Mouse (Mus musculus): Measurements from ENCODE around the gene 9830107B12Rik. TPM values are rescaled to one million over a fixed set of nuclear protein-coding genes. Genes with fewer than 3 reads are reported as not detected.
"Not testable (repeated sequence)": the region's sequence is repeated elsewhere in the genome, so short reads cannot be mapped to it uniquely, and the experiment has no call there.

9830107B12Rik gene
- polyA plus RNA-seq (2015; fragmentation: Nextera tagmentation; extraction: Ambion mirVana) = 1.1 and 1.4 TPM in 2 replicates

- Histone ChIP-seq H3K27ac (ENCODE audit: low read depth) (peak within 1 kb of the TSS; percentile 49), H3K9ac (replicated peaks) (0 out of 2 replicates have a peak within 1 kb of the TSS, but pooled peaks have one; percentile 26), H3K4me2 (ENCODE audit: low read depth, low read length) (peak within 1 kb of the TSS; percentile 30; the same call in 1 of the 2 replicates), H3K27me3 (ENCODE audit: insufficient read depth, low read length) (no peaks in the 10 kb centered on the region), H3K4me1 (ENCODE audit: insufficient read depth) (no peaks in the 10 kb centered on the region), H3K4me3 (ENCODE audit: low read depth, low read length) (no peak within 1 kb of the TSS), H3K9me3 (ENCODE audit: low read length) (no peaks in the 10 kb centered on the region), H3K36me3 (replicated peaks; ENCODE audit: insufficient read depth, low read length) (no peaks in the 10 kb centered on the region)
- no peak for ATAC-seq
- DNase-seq = no peak
- 56% methylated on average over 3 of the region's 3 CpGs for WGBS (ENCODE audit: insufficient replicate concordance)
- TF ChIP-seq CTCF (IDR thresholded peaks at IDR 0.05; ENCODE audit: low read depth) (no peak), EP300 (IDR thresholded peaks at IDR 0.05; ENCODE audit: low read depth) (no peak)
Measured at GRCm38 (mm10) chr17:48146120-48146519, at the start of gene 9830107B12Rik. Gene 9830107B12Rik, minus strand, starts transcription at chr17:48146268.

GRCm38 (mm10) chr17:48192366-48192765 lies 46.3 kb upstream of the 9830107B12Rik start:
- Histone ChIP-seq H3K27ac (ENCODE audit: low read depth) (no peak overlapping the region), H3K4me3 (ENCODE audit: low read depth, low read length) (no peak overlapping the region), H3K4me1 (ENCODE audit: insufficient read depth) (no peaks in the 10 kb centered on the region), H3K4me2 (ENCODE audit: low read depth, low read length) (no peak overlapping the region), H3K9me3 (ENCODE audit: low read length) (no peaks in the 10 kb centered on the region), H3K9ac (replicated peaks) (no peak overlapping the region), H3K27me3 (ENCODE audit: insufficient read depth, low read length) (no peaks in the 10 kb centered on the region), H3K36me3 (replicated peaks; ENCODE audit: insufficient read depth, low read length) (no peaks in the 10 kb centered on the region)
- ATAC-seq (no peak), DNase-seq (no peak)
- WGBS (ENCODE audit: insufficient replicate concordance) = 59% methylated on average over 2 of the region's 2 CpGs
- TF ChIP-seq CTCF (IDR thresholded peaks at IDR 0.05; ENCODE audit: low read depth) = no peak
- TF ChIP-seq EP300 (IDR thresholded peaks at IDR 0.05; ENCODE audit: low read depth) = no peak

DNA sequence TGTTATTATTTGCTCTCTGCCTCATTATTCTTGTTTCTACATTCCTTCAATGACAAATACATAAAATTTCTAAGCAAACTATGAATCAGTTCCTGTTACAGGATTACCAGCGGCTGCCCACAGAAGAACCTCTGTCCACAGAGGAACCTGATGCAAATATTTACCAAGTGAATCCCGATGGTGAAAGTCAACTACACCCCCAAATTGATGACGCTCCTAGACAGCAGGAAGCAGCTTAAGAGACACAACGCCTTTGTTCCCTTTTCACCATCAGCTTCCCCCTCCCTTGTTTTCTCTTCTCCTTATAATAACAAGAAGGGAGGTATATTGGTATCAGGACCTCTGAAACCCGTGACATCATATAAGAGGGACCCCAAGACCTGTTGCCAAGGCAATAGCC lies 39.2 kb upstream of the 9830107B12Rik start:
- TF ChIP-seq EP300 (IDR thresholded peaks at IDR 0.05; ENCODE audit: low read depth) (peak; percentile 32; the same call in 1 of the 2 replicates), CTCF (IDR thresholded peaks at IDR 0.05; ENCODE audit: low read depth) (no peak)
- no peak overlapping the region for H3K9ac ChIP-seq (replicated peaks)
- H3K27me3 ChIP-seq (ENCODE audit: insufficient read depth, low read length) = no peaks in the 10 kb centered on the region
- H3K4me3 ChIP-seq (ENCODE audit: low read depth, low read length) = no peak overlapping the region
- WGBS (ENCODE audit: insufficient replicate concordance) = 30% methylated on average over 5 of the region's 5 CpGs
- no peak overlapping the region for H3K27ac ChIP-seq (ENCODE audit: low read depth)
- no peaks in the 10 kb centered on the region; the same call in none of the 2 replicates for H3K4me1 ChIP-seq (ENCODE audit: insufficient read depth)
- no peaks in the 10 kb centered on the region for H3K36me3 ChIP-seq (replicated peaks; ENCODE audit: insufficient read depth, low read length)
- H3K9me3 ChIP-seq (ENCODE audit: low read length) = no peaks in the 10 kb centered on the region
- no peak overlapping the region for H3K4me2 ChIP-seq (ENCODE audit: low read depth, low read length)
- ATAC-seq (no peak), DNase-seq (peak; percentile 25)

GRCm38 (mm10) chr17:48167103-48167502 lies 21.0 kb upstream of the 9830107B12Rik start, which contains the start of gene A530064D06Rik:
Gene A530064D06Rik, minus strand, starts transcription at chr17:48167275.
- H3K4me1 ChIP-seq (ENCODE audit: insufficient read depth); H3K9ac ChIP-seq (replicated peaks); H3K4me3 ChIP-seq (ENCODE audit: low read depth, low read length); H3K36me3 ChIP-seq (replicated peaks; ENCODE audit: insufficient read depth, low read length); H3K9me3 ChIP-seq (ENCODE audit: low read length); H3K27me3 ChIP-seq (ENCODE audit: insufficient read depth, low read length); ATAC-seq; H3K4me2 ChIP-seq (ENCODE audit: low read depth, low read length); DNase-seq: not testable (repeated sequence)
- peak within 1 kb of the TSS; percentile 66 for H3K27ac ChIP-seq (ENCODE audit: low read depth)
- WGBS (ENCODE audit: insufficient replicate concordance) = 55% methylated on average over 2 of the region's 2 CpGs

GRCm38 (mm10) chr17:48157382-48158076 lies 11.5 kb upstream of the 9830107B12Rik start:
- H3K27ac ChIP-seq (ENCODE audit: low read depth) = no peak overlapping the region
- whole genome bisulfite sequencing (ENCODE audit: insufficient replicate concordance) = 20% methylated on average over 1 of the region's 1 CpGs

GRCm38 (mm10) chr17:48132810-48133209 lies 13.3 kb downstream of the 9830107B12Rik start:
- Histone ChIP-seq H3K27me3 (ENCODE audit: insufficient read depth, low read length) (no peaks in the 10 kb centered on the region), H3K4me1 (ENCODE audit: insufficient read depth) (no peaks in the 10 kb centered on the region), H3K27ac (ENCODE audit: low read depth) (no peak overlapping the region), H3K4me2 (ENCODE audit: low read depth, low read length) (no peak overlapping the region), H3K36me3 (replicated peaks; ENCODE audit: insufficient read depth, low read length) (no peaks in the 10 kb centered on the region), H3K4me3 (ENCODE audit: low read depth, low read length) (no peak overlapping the region), H3K9ac (replicated peaks) (no peak overlapping the region), H3K9me3 (ENCODE audit: low read length) (no peaks in the 10 kb centered on the region)
- 55% methylated on average over 2 of the region's 2 CpGs for WGBS (ENCODE audit: insufficient replicate concordance)
- ATAC-seq = 0 out of 2 replicates have a peak, but pooled peaks have one; percentile 49
- DNase-seq = no peak
- TF ChIP-seq CTCF (IDR thresholded peaks at IDR 0.05; ENCODE audit: low read depth) (no peak), EP300 (IDR thresholded peaks at IDR 0.05; ENCODE audit: low read depth) (no peak)

More at GRCm38 (mm10) chr17:48157382-48158076, 11.5 kb upstream of the 9830107B12Rik start:
- TF ChIP-seq CTCF (IDR thresholded peaks at IDR 0.05; ENCODE audit: low read depth) = no peak
- ATAC-seq (peak; percentile 82), DNase-seq (no peak)
- Histone ChIP-seq H3K9ac (replicated peaks) (no peak overlapping the region), H3K27me3 (ENCODE audit: insufficient read depth, low read length) (no peaks in the 10 kb centered on the region), H3K4me3 (ENCODE audit: low read depth, low read length) (no peak overlapping the region), H3K36me3 (replicated peaks; ENCODE audit: insufficient read depth, low read length) (no peaks in the 10 kb centered on the region), H3K4me2 (ENCODE audit: low read depth, low read length) (no peak overlapping the region), H3K9me3 (ENCODE audit: low read length) (no peaks in the 10 kb centered on the region), H3K4me1 (ENCODE audit: insufficient read depth) (no peaks in the 10 kb centered on the region)
